8 mouse cellular contexts compared by ENCODE assay signal in genomic region chr3:96556651-96557635, GRCm38 (mm10). TPM values are rescaled to one million over a fixed set of nuclear protein-coding genes. Genes with fewer than 3 reads are reported as not detected.
A peak's percentile ranks its signal among the peaks of the same experiment; 100 is the strongest.
DNase-seq lines count a peak whose midpoint lies in the region; ATAC-seq lines count a peak whose summit lies in the region.

No protein-coding gene starts in this region.

- 9% methylated on average over 22 of the region's 22 CpGs for WGBS in kidney, embryonic 15.5 days
- 6% methylated on average over 22 of the region's 22 CpGs for WGBS in midbrain, embryonic 16.5 days

- H3K4me1 ChIP-seq in kidney, embryonic 15.5 days, result peaks cover 53% of the 10 kb centered on the region
- H3K4me1 ChIP-seq in midbrain, embryonic 16.5 days (ENCODE audit: control insufficient read depth, insufficient read depth, low read length), result peaks cover 39% of the 10 kb centered on the region

- no peaks in the 10 kb centered on the region for H3K27me3 ChIP-seq in kidney, embryonic 15.5 days
- H3K27me3 ChIP-seq in midbrain, embryonic 16.5 days (ENCODE audit: control insufficient read depth, insufficient read depth, low read depth, low read length), result no peaks in the 10 kb centered on the region

- peak overlapping the region; percentile 63 for H3K4me3 ChIP-seq in kidney, embryonic 15.5 days (replicated peaks)
- peak overlapping the region; percentile 76 for H3K4me3 ChIP-seq in midbrain, embryonic 16.5 days (ENCODE audit: low read depth, low read length)

- peak; percentile 50 to 64 for DNase-seq in CD8-positive naive resting alpha-beta T cell, adult 2 months (ENCODE audit: low read depth in 2 of 2, low spot score in 2 of 2)
- peak; percentile 54 for DNase-seq in R1 (ENCODE audit: low read depth, low spot score)
- peak; percentile 48 to 75 for DNase-seq in heart, adult 9 months (ENCODE audit: low spot score in 2 of 2)
- no peak for DNase-seq in ovary, postnatal 14 days (ENCODE audit: low spot score)
- DNase-seq in gastrocnemius, postnatal 4 days (ENCODE audit: low spot score in 2 of 2), result no peak
- no peak for DNase-seq in cerebellum, adult 11 months

- H3K9me3 ChIP-seq in kidney, embryonic 15.5 days (replicated peaks), result no peaks in the 10 kb centered on the region
- H3K9me3 ChIP-seq in midbrain, embryonic 16.5 days (replicated peaks; ENCODE audit: control insufficient read depth, low read length, poor library complexity, severe bottlenecking), result no peaks in the 10 kb centered on the region

- ATAC-seq in kidney, embryonic 15.5 days (replicated peaks; ENCODE audit: low FRiP score), result no peak
- ATAC-seq in midbrain, embryonic 16.5 days, result peak; percentile 6; the same call in 1 of the 2 replicates

- H3K27ac ChIP-seq in kidney, embryonic 15.5 days, result peak overlapping the region; percentile 96
- peak overlapping the region; percentile 82 for H3K27ac ChIP-seq in midbrain, embryonic 16.5 days (ENCODE audit: low read length)

- H3K36me3 ChIP-seq in kidney, embryonic 15.5 days, result peaks cover 25% of the 10 kb centered on the region
- 0 out of 2 replicates have a peak, but pooled peaks cover 3% of the 10 kb centered on the region for H3K36me3 ChIP-seq in midbrain, embryonic 16.5 days (ENCODE audit: control insufficient read depth, insufficient read depth, low read length)

- H3K9ac ChIP-seq in kidney, embryonic 15.5 days, result peak overlapping the region; percentile 52
- H3K9ac ChIP-seq in midbrain, embryonic 16.5 days (ENCODE audit: low read depth, low read length), result peak overlapping the region; percentile 73

- H3K4me2 ChIP-seq in kidney, embryonic 15.5 days, result peak overlapping the region; percentile 78
- H3K4me2 ChIP-seq in midbrain, embryonic 16.5 days (ENCODE audit: low read length), result peak overlapping the region; percentile 91

RNA-seq across cellular contexts. Expression of gene Txnip, which starts 0.8 kb away (rescaled TPM):
- polyA plus RNA-seq in kidney, embryonic 15.5 days (2015; fragmentation: Nextera tagmentation; extraction: Ambion mirVana), result 144 and 153 TPM in 2 replicates
- polyA plus RNA-seq in midbrain, embryonic 16.5 days (2015; fragmentation: Nextera tagmentation; extraction: Ambion mirVana), result 41.5 and 43.5 TPM in 2 replicates
- 100 to 1,000 TPM; 318 to 360 TPM for total RNA-seq in gastrocnemius, postnatal 4 days (2021)

RNA-seq across cellular contexts. Expression of gene Gm16253, which starts 19.8 kb away (rescaled TPM):
- 2.1 TPM in 2 replicates for polyA plus RNA-seq in kidney, embryonic 15.5 days (2015; fragmentation: Nextera tagmentation; extraction: Ambion mirVana)
- polyA plus RNA-seq in midbrain, embryonic 16.5 days (2015; fragmentation: Nextera tagmentation; extraction: Ambion mirVana), result 1.6 and 1.8 TPM in 2 replicates
- total RNA-seq in gastrocnemius, postnatal 4 days (2021), result 1 to 10 TPM; 1.5 TPM

RNA-seq across cellular contexts. Expression of gene Hfe2, which starts 32.0 kb away (rescaled TPM):
- polyA plus RNA-seq in kidney, embryonic 15.5 days (2015; fragmentation: Nextera tagmentation; extraction: Ambion mirVana), result 1.1 and 1.8 TPM in 2 replicates
- 1.8 and 2.4 TPM in 2 replicates for polyA plus RNA-seq in midbrain, embryonic 16.5 days (2015; fragmentation: Nextera tagmentation; extraction: Ambion mirVana)
- 100 to 1,000 TPM; 283 to 297 TPM for total RNA-seq in gastrocnemius, postnatal 4 days (2021)

RNA-seq across cellular contexts. Expression of gene Polr3gl, which starts 37.0 kb away (rescaled TPM):
- 38.1 and 39.8 TPM in 2 replicates for polyA plus RNA-seq in kidney, embryonic 15.5 days (2015; fragmentation: Nextera tagmentation; extraction: Ambion mirVana)
- 36.7 and 38.8 TPM in 2 replicates for polyA plus RNA-seq in midbrain, embryonic 16.5 days (2015; fragmentation: Nextera tagmentation; extraction: Ambion mirVana)
- total RNA-seq in gastrocnemius, postnatal 4 days (2021), result 10 to 100 TPM; 32.4 to 34.2 TPM

RNA-seq across cellular contexts. Expression of gene Ankrd34a, which starts 39.5 kb away (rescaled TPM):
- polyA plus RNA-seq in kidney, embryonic 15.5 days (2015; fragmentation: Nextera tagmentation; extraction: Ambion mirVana), result 1.8 and 2.8 TPM in 2 replicates
- 16.4 and 20.6 TPM in 2 replicates for polyA plus RNA-seq in midbrain, embryonic 16.5 days (2015; fragmentation: Nextera tagmentation; extraction: Ambion mirVana)
- 1 to 10 TPM; 1.9 TPM for total RNA-seq in gastrocnemius, postnatal 4 days (2021)

Comparison
In these comparisons a context has a peak if more than half of its experiments do, and no peak if none do; other contexts are left out.
1. DNase-seq: peak in CD8-positive naive resting alpha-beta T cell, adult 2 months (2 of 2), R1 (single experiment) and heart, adult 9 months (2 of 2); none in ovary, postnatal 14 days (single experiment), gastrocnemius, postnatal 4 days (0 of 2) and cerebellum, adult 11 months (single experiment).